Mouse (Mus musculus): Measurements from ENCODE around the gene Tbata. TPM values are rescaled to one million over a fixed set of nuclear protein-coding genes. Genes with fewer than 3 reads are reported as not detected.

Tbata gene
- polyA plus RNA-seq, 1 experiment from 2014 or later: not detected

Small RNA genes lying within 50 kb of the gene (microRNA-seq; reads per million reads assigned to microRNA genes)
- gene Gm44308 (ENCODE audit: insufficient number of aligned reads): not detected

Other genes with a start within 250 kb of the Tbata start
- gene Pcbd1, start 82.6 kb upstream of the Tbata start, polyA plus RNA-seq (2014; fragmentation: Nextera tagmentation; extraction: Ambion mirVana): 17.3 and 17.6 TPM in 2 replicates
- gene Sgpl1, start 24.3 kb upstream of the Tbata start, polyA plus RNA-seq (2014; fragmentation: Nextera tagmentation; extraction: Ambion mirVana): 78.0 and 83.0 TPM in 2 replicates
- 0.56 and 0.60 TPM in 2 replicates for gene Adamts14, start 101.5 kb downstream of the Tbata start, polyA plus RNA-seq (2014; fragmentation: Nextera tagmentation; extraction: Ambion mirVana)
- gene Prf1, start 125.9 kb downstream of the Tbata start, polyA plus RNA-seq (2014; fragmentation: Nextera tagmentation; extraction: Ambion mirVana): not detected in 2 replicates
- gene Pald1, start 211.6 kb downstream of the Tbata start, polyA plus RNA-seq (2014; fragmentation: Nextera tagmentation; extraction: Ambion mirVana): 21.3 and 22.9 TPM in 2 replicates
- gene Nodal, start 246.0 kb downstream of the Tbata start, polyA plus RNA-seq (2014; fragmentation: Nextera tagmentation; extraction: Ambion mirVana): not detected in 2 replicates

All from forebrain, embryonic 11.5 days (tissue).